Mouse (Mus musculus): ENCODE data around the gene Gsap.
A peak's percentile ranks its signal among the peaks of the same experiment; 100 is the strongest.
"Not testable (repeated sequence)": the region's sequence is repeated elsewhere in the genome, so short reads cannot be mapped to it uniquely, and the experiment has no call there.

The Gsap gene

DNA sequence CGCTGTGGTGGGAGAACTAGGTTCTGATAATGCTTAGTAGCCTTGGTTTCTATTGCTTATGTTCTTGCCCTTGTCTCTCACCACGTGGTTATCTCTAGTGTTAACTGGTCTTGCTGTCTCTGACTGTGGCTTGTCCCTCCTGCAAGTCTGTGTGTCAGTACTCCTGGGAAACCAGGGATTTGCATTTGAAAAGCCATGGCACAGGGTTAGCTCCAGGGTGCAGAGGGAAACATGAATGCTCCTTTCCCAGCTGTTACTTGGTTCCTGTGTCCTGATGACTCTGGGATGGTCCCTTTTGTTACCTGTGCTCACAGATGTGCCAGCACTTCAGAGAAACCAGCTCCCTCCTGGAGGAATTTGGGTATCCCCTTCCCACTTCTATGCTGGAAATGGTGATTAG is 3.0 kb upstream of the Gsap start:
- DNase-seq (ENCODE audit: inconsistent ontology term), result not testable (repeated sequence)

GRCm38 (mm10) chr5:21186821-21187220 is 766 bp downstream of the Gsap start:
- no peak for DNase-seq (ENCODE audit: inconsistent ontology term)

DNA sequence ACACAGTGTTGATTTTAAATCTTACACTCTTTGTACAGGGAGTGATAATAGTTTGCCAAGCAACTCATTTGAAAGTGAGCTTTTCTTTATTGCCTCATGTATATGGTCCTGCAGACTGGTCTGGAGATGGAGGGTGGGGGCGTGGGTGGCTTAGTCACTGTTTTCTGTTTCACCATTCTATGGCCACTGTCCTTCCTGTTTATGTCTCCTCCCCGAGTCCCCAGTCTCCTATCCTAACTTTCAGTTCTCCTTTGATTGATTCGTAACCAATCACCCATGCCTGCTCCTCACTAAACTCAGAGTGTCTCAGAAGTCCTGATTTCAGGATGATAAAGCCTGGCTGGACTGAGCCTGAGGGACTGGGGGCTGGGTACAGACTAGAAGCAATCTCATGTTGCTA is 2.4 kb downstream of the Gsap start:
- DNase-seq (ENCODE audit: inconsistent ontology term), result peak; percentile 68

- no peak for DNase-seq (ENCODE audit: inconsistent ontology term)
Measured at GRCm38 (mm10) chr5:21189036-21189435, 3.0 kb downstream of the Gsap start.

DNA sequence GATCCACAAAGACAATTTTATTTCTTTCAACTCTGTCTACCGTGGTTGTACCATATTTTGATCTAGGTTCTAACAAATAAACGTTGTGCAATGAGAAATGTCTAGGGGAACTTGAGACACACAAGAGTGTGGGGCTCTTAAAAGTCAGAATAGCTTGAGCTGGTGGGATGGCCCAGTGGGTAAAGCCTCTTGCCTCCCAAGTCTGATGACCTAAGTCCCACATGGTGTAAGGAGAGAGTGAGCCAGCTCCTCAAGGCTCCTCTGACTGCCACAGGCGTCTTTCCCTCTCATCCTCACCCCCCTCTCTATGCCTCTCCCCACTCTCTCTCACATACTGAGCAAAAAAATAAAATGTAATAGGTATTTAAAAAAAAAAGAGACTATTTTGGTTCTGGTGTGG is 3.4 kb downstream of the Gsap start:
- DNase-seq (ENCODE audit: inconsistent ontology term), result no peak

DNA sequence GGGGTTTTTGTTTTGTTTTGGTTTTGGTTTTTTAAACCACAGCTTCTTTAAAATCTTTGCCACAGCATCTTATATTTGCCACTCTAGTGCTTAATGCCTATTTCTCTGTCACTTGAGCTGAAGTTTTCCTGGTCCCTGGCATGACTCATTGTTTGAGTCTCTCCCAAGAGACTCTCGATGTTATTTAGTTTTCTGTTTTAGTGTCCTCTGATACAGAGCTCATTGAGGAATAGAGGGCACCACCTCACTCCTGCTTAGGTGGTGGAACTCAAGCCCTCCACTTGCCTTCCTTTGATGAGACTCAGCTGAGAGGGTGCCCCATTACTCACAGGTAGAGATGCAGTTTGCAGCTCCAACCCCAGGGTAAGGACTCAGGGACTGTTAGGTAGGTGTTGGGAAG is 17.4 kb downstream of the Gsap start:
- no peak for DNase-seq (ENCODE audit: inconsistent ontology term)

- no peak for DNase-seq (ENCODE audit: inconsistent ontology term)
Measured at GRCm38 (mm10) chr5:21204157-21204556, 18.1 kb downstream of the Gsap start.

- no peak for DNase-seq (ENCODE audit: inconsistent ontology term)
Measured at GRCm38 (mm10) chr5:21206014-21206413, 20.0 kb downstream of the Gsap start.

GRCm38 (mm10) chr5:21211406-21211805 is 25.4 kb downstream of the Gsap start:
- no peak for DNase-seq (ENCODE audit: inconsistent ontology term)

- no peak for DNase-seq (ENCODE audit: inconsistent ontology term)
Measured at GRCm38 (mm10) chr5:21212933-21213332, 26.9 kb downstream of the Gsap start.

GRCm38 (mm10) chr5:21213801-21214200 is 27.7 kb downstream of the Gsap start:
- DNase-seq (ENCODE audit: inconsistent ontology term), result no peak

DNA sequence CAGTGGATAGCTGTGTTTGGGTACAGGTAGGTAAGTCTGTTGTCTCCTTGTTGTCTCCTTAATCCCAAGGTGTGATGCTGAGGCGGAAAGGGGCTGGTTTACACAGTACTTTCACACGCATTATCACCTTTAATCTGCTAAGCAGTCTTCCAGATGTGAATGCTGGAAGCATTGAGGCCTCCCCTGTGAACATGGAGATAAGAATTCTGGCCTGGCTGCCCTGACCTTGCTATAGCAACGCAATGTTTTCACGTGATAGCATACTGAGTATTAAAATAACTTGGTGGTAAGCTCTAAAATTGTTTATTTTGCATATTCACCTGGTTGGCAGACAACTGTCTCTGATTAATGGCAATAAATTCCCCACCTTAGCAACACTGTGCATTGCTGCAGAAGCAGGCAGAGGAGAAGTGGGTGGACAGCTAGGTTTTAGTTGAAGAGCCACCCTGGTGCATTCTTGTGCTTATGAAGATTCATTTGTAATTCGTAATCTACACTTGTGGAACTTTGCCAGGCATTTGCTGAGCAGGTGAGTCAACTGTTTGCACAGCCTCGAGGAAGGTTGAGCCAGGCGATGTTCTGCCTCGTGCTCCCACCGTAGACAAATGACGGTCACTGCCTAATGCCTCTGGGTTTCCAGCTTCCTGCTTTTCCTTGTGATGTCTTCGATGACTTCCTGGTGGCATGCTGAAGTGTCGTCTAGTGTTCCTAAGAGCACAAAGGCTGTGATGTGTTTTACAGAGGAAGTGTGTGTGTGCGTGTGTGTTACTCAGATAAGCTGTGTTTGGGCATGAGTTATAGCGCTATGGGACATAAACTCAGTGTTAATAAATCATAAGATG is 31.6 kb downstream of the Gsap start:
- no peak for DNase-seq (ENCODE audit: inconsistent ontology term)

DNA sequence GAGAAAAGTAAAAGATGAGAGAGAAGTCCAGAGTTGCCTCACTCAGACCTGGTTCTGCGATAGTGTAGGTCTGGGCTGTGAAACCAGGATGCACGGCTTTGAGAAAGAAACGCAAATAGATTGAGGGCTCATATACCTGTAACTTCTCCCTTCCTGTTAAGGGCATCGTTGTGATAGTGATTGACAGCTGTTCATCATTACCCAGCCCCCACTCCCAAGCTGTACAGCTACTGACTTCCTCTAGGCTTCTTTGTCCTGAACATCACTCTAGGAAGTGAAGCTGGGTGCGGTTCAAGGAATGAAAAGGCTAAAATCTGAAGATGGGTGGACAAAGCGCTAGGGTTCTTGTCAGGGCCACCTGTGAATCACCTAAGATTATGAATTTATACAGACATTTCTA is 46.8 kb downstream of the Gsap start:
- DNase-seq (ENCODE audit: inconsistent ontology term), result no peak

DNA sequence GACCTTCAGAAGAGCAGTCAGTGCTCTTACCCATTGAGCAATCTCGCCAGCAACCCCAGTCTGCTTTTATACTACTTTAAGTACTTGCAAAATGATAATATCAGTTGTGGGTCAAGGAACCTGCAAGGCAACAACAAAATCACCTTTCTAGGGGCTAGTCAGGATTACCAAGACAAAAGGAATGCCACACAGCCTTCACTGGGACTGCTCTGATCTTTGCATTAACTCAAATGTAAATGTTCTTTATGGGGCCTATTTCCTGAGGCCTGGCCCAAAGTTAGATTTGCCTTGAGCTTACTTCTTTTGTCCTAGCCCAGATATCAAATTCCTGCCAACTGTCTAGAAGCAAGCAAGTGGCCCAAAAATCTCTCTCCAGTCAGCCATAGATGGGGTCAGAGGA is 58.5 kb downstream of the Gsap start:
- no peak for DNase-seq (ENCODE audit: inconsistent ontology term)

DNA sequence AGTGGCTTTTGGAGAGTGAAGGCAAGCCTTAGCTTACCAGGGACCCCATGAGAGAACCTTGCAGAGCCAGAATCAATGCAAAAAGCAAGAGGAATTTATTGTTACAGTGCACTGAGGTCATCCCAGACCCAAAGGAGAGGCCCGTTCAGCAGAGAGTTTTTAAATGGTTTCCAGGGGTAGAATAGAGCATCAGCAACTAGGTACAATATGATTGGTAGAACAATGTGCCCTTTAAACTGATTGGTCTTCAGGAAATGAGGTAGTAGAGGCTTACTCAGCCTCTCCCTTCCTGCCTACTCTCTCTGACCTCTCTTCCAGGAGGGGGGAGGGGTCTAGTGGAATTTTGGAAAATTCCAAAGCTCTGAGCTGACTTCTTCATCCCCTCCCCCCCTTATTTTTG is 59.2 kb downstream of the Gsap start:
- peak; percentile 66 for DNase-seq (ENCODE audit: inconsistent ontology term)

- peak; percentile 69 for DNase-seq (ENCODE audit: inconsistent ontology term)
Measured at GRCm38 (mm10) chr5:21246794-21247193, 60.7 kb downstream of the Gsap start.

DNA sequence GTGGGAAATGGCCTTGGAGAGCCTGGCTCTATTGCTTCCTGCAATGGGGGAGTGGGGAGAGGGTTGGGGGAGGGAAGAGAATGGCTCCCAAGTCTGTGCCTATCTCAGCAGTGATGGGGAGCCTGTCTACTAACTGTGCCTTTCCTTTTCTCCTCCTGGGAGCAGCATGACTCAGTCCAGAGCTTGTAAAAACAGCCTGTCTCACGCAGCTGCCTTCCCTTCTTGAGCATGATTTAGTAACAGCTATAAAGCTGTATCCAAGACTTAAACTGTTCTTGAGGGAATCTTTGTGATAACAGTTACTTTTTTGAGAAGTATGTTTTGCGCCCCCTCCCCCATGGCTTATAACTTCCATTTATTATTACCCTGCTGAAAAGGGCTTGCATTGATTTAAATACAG is 61.9 kb downstream of the Gsap start:
- DNase-seq (ENCODE audit: inconsistent ontology term), result no peak

DNA sequence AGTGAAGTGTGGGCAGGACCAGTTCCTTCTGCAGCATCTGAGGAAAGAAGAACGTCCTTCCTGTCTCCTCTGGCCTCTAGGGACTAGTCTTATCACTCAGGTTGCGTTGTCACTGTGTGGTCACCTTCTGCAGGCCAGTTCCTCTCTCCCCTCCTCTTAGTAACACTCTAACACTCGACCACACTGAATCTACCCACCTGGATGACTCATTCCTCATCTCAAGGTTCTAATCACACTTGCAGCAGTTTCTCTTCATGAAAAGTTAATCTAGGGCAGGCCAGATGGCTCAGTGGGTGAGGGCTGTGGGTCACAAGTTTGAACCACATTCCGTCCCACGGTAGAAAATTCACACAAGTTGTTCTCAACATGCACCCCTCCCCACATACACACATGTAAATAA is 62.8 kb downstream of the Gsap start:
- DNase-seq (ENCODE audit: inconsistent ontology term), result no peak

DNA sequence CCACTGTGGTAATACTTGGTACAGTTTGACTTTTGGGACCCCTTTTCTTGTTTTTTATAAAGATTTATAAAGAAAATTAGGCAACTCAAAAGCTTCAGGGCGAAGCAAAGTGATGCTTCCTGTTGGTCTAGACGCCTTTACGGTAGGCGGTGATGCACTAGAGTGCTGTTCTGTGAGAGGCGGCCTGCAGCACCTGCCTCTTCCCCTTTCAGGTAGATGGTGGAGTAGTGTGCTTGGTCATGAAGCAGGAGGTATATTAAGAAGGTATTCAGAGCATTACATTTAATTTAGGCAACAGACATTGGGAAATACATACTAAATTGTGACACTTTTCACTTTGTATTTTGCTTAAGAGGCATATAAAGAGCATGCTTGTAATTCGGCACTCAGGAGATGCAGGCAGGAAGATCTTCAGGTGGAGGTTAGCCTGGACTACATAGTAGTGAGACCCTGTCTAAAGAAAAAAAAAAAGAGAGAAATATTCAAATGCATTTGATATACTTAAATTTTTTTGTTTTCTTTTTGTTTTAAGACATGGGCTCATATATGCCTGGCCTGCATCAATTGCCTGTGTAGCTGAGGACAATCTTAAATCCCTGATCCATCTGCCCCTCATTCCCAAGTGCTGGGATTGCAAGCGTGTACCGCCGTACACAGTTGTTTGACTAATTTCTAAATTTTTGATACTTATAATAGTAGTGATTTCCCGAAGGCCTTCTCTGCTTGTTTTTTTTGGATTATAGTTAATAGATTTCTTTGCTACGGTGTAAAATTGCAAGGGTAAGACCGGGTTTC is 68.9 kb downstream of the Gsap start:
- DNase-seq (ENCODE audit: inconsistent ontology term), result no peak

GRCm38 (mm10) chr5:21255551-21256132 is 69.6 kb downstream of the Gsap start:
- DNase-seq (ENCODE audit: inconsistent ontology term), result no peak

GRCm38 (mm10) chr5:21257126-21257525 is 71.1 kb downstream of the Gsap start:
- no peak for DNase-seq (ENCODE audit: inconsistent ontology term)

DNA sequence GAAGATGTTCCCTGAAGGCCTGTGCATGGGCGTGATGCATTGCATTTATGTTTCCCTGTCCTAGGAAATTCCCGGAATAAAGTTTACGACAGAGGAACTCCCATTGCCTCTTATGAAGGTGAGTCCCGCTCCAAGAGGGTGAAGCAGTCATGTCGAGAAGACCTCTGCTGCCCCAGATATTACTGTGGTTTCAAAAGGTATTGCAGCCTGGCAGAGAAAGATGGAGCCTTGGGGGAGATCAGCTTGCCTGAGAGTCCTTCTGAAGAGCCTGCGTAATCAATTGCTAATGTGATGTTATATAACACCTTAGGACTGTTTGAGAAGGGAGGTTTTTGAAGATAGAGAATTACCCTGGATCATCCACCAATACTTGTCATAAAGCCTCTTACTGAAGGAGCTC is 71.8 kb downstream of the Gsap start:
- DNase-seq (ENCODE audit: inconsistent ontology term), result no peak

DNA sequence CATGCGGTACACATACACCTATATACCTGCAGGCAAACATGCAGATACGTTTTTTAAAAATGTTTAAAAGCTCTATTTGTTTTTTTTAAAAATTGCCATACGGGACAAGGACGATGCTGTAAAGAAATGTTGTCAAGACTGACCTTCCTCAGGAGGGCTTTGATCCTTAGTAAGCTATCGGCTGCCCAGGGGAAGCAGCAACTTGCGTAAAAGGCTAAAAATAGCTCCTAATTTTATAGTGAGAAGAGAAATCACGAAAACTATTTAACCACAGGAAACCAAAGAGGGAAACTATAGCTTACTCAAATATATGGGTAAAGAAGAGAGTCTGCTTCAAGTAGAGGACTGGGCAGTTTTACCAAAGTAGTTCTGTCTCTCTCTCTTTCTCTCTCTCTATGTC is 74.7 kb downstream of the Gsap start:
- no peak for DNase-seq (ENCODE audit: inconsistent ontology term)
